Mouse (Mus musculus): ENCODE measurements at regions not wholly inside any gene's neighbourhood (a gene's known extent, or its start where the extent isn't known, plus 50 kb on each side); places are given as distances from the start of the nearest gene placed in this dataset.

GRCm38 (mm10) chr13:45253221-45253620, 136.3 kb upstream of the Mylip start:
- TF ChIP-seq CTCF (IDR thresholded peaks at IDR 0.05; ENCODE audit: borderline replicate concordance, insufficient read depth, low read depth, low read length) (no peak), POLR2A (IDR thresholded peaks at IDR 0.05; ENCODE audit: borderline replicate concordance, insufficient read depth, low read length) (no peak)
